Mouse (Mus musculus): ENCODE measurements at regions not wholly inside any gene's neighbourhood (a gene's known extent, or its start where the extent isn't known, plus 50 kb on each side); places are given as distances from the start of the nearest gene placed in this dataset.

- WGBS = 70% methylated on average over 8 of the region's 8 CpGs
- Histone ChIP-seq H3K27me3 (ENCODE audit: control insufficient read depth, insufficient read depth, low read depth, low read length) (no peaks in the 10 kb centered on the region), H3K36me3 (ENCODE audit: control insufficient read depth, insufficient read depth, low read length) (no peaks in the 10 kb centered on the region), H3K9ac (ENCODE audit: low read depth, low read length) (no peak overlapping the region), H3K4me2 (ENCODE audit: low read length) (no peak overlapping the region), H3K4me1 (ENCODE audit: control insufficient read depth, insufficient read depth, low read length) (peaks cover 12% of the 10 kb centered on the region), H3K9me3 (replicated peaks; ENCODE audit: control insufficient read depth, low read length, poor library complexity, severe bottlenecking) (no peaks in the 10 kb centered on the region), H3K4me3 (ENCODE audit: low read depth, low read length) (no peak overlapping the region), H3K27ac (ENCODE audit: low read length) (no peak overlapping the region)
- ATAC-seq = no peak
Measured at GRCm38 (mm10) chr4:107749045-107749444, 53.0 kb upstream of the Lrp8 start.

GRCm38 (mm10) chr4:107750017-107750416, 52.0 kb upstream of the Lrp8 start:
- no peaks in the 10 kb centered on the region for H3K36me3 ChIP-seq (ENCODE audit: control insufficient read depth, insufficient read depth, low read length)
- H3K4me3 ChIP-seq (ENCODE audit: low read depth, low read length) = no peak overlapping the region
- no peak overlapping the region for H3K27ac ChIP-seq (ENCODE audit: low read length)
- no peak overlapping the region for H3K9ac ChIP-seq (ENCODE audit: low read depth, low read length)
- WGBS = 58% methylated on average over 9 of the region's 9 CpGs
- H3K4me1 ChIP-seq (ENCODE audit: control insufficient read depth, insufficient read depth, low read length) = peaks cover 10% of the 10 kb centered on the region
- H3K4me2 ChIP-seq (ENCODE audit: low read length) = no peak overlapping the region
- ATAC-seq = no peak
- no peaks in the 10 kb centered on the region for H3K9me3 ChIP-seq (replicated peaks; ENCODE audit: control insufficient read depth, low read length, poor library complexity, severe bottlenecking)
- no peaks in the 10 kb centered on the region for H3K27me3 ChIP-seq (ENCODE audit: control insufficient read depth, insufficient read depth, low read depth, low read length)
